7 mouse cellular contexts compared by ENCODE assay signal in genomic region chrX:50576824-50577223, GRCm38 (mm10).
A peak's percentile ranks its signal among the peaks of the same experiment; 100 is the strongest.
DNase-seq lines count a peak whose midpoint lies in the region; ATAC-seq lines count a peak whose summit lies in the region.

No protein-coding gene starts in this region.

- H3K9ac ChIP-seq in heart, embryonic 13.5 days, result no peak overlapping the region

- no peaks in the 10 kb centered on the region for H3K27me3 ChIP-seq in megakaryocyte, embryonic 14.5 days (replicated peaks)
- no peaks in the 10 kb centered on the region for H3K27me3 ChIP-seq in embryonic facial prominence, embryonic 10.5 days (replicated peaks; ENCODE audit: low read depth, poor library complexity, severe bottlenecking)
- H3K27me3 ChIP-seq in heart, embryonic 13.5 days (replicated peaks), result no peaks in the 10 kb centered on the region

- 58% methylated on average over 7 of the region's 7 CpGs for WGBS in embryonic facial prominence, embryonic 10.5 days
- WGBS in heart, embryonic 13.5 days, result 64% methylated on average over 7 of the region's 7 CpGs
- 65% methylated on average over 7 of the region's 7 CpGs for WGBS in macrophage (ENCODE audit: missing documents)

- no peaks in the 10 kb centered on the region for H3K79me2 ChIP-seq in macrophage (ENCODE audit: inconsistent target)

- H3K4me1 ChIP-seq in megakaryocyte, embryonic 14.5 days, result peaks cover 51% of the 10 kb centered on the region
- H3K4me1 ChIP-seq in embryonic facial prominence, embryonic 10.5 days, result no peaks in the 10 kb centered on the region
- H3K4me1 ChIP-seq in heart, embryonic 13.5 days, result no peaks in the 10 kb centered on the region

- ATAC-seq in megakaryocyte, adult 5-6 weeks (ENCODE audit: poor library complexity, severe bottlenecking), result no peak
- ATAC-seq in heart, embryonic 13.5 days (ENCODE audit: extremely low read depth, insufficient number of reproducible peaks, low FRiP score, low TSS enrichment), result no peak

- no peak overlapping the region for H3K27ac ChIP-seq in embryonic facial prominence, embryonic 10.5 days (replicated peaks)
- H3K27ac ChIP-seq in heart, embryonic 13.5 days (replicated peaks), result no peak overlapping the region
- no peak overlapping the region for H3K27ac ChIP-seq in macrophage

- H3K4me3 ChIP-seq in megakaryocyte, embryonic 14.5 days (replicated peaks), result peak overlapping the region; percentile 87
- H3K4me3 ChIP-seq in embryonic facial prominence, embryonic 10.5 days, result peak overlapping the region; percentile 32; the same call in 1 of the 2 replicates
- H3K4me3 ChIP-seq in heart, embryonic 13.5 days, result peak overlapping the region; percentile 39
- H3K4me3 ChIP-seq in macrophage (ENCODE audit: inconsistent target), result peak overlapping the region; percentile 16; the same call in 1 of the 2 replicates

- H3K4me2 ChIP-seq in heart, embryonic 13.5 days, result peak overlapping the region; percentile 47

- peaks cover 15% of the 10 kb centered on the region for H3K36me3 ChIP-seq in megakaryocyte, embryonic 14.5 days (replicated peaks; ENCODE audit: low read length)
- peaks cover 34% of the 10 kb centered on the region for H3K36me3 ChIP-seq in embryonic facial prominence, embryonic 10.5 days (replicated peaks)
- peaks cover 32% of the 10 kb centered on the region for H3K36me3 ChIP-seq in heart, embryonic 13.5 days
- no peaks in the 10 kb centered on the region for H3K36me3 ChIP-seq in macrophage (ENCODE audit: inconsistent target)

- DNase-seq in embryonic facial prominence, embryonic 10.5 days (ENCODE audit: low spot score), result peak; percentile 43
- DNase-seq in kidney, postnatal 4 days, result peak; percentile 20 to 91
- peak; percentile 60 for DNase-seq in spleen, adult 12 weeks (ENCODE audit: low spot score)

- H3K9me3 ChIP-seq in megakaryocyte, embryonic 14.5 days, result no peaks in the 10 kb centered on the region
- H3K9me3 ChIP-seq in embryonic facial prominence, embryonic 10.5 days, result no peaks in the 10 kb centered on the region
- H3K9me3 ChIP-seq in heart, embryonic 13.5 days, result no peaks in the 10 kb centered on the region

Comparison
In these comparisons a context has a peak if more than half of its experiments do, and no peak if none do; other contexts are left out.
1. H3K4me3 ChIP-seq: peak in every context shown above with its lines; median percentile 87 in megakaryocyte, embryonic 14.5 days; 39 in heart, embryonic 13.5 days; 32 in embryonic facial prominence, embryonic 10.5 days; 16 in macrophage.